Mouse (Mus musculus) MEL (cell line): ENCODE results near the gene Per2. TPM values are rescaled to one million over a fixed set of nuclear protein-coding genes. Genes with fewer than 3 reads are reported as not detected.

Source experiments
- DNase-seq: peaks from one replicate; pipeline ENCODE4 v3.0.0; 2011; ENCODE audit warnings: low read depth, low spot score
- H3K27ac ChIP-seq: 2 replicates; pipeline ENCODE4 v1.5.1; 2012; ENCODE audit warnings: low read depth, mild to moderate bottlenecking, control low read depth, low read length, moderate library complexity; ENCODE audit not compliant: control insufficient read depth
- H3K27me3 ChIP-seq, 2 experiments: fragments of 150-350 bp in 1 of 2; sonication (generic) in 1 of 2; 2 replicates each; pipeline ENCODE4 v1.6.1; 2012; ENCODE audit warnings: low read length in 2 of 2, mild to moderate bottlenecking in 2 of 2, improper control_type of control experiment in 1 of 2, moderate library complexity in 1 of 2; ENCODE audit not compliant: insufficient read depth in 2 of 2, control insufficient read depth in 1 of 2
- H3K36me3 ChIP-seq, 2 experiments: 2 replicates each; pipeline ENCODE4 v1.6.1; 2012 to 2014; ENCODE audit warnings: low read length in 2 of 2, improper control_type of control experiment in 1 of 2, inconsistent platforms in 1 of 2, mild to moderate bottlenecking in 1 of 2; ENCODE audit not compliant: insufficient read depth in 2 of 2, control insufficient read depth in 1 of 2
- H3K4me1 ChIP-seq, 2 experiments: fragments of 150-350 bp in 1 of 2; sonication (generic) in 1 of 2; 2 replicates each; pipeline ENCODE4 v1.6.1; 2012; ENCODE audit warnings: low read length in 2 of 2, improper control_type of control experiment in 1 of 2, mild to moderate bottlenecking in 1 of 2; ENCODE audit not compliant: insufficient read depth in 2 of 2, control insufficient read depth in 1 of 2
- H3K4me3 ChIP-seq, 2 experiments: fragments of 150-350 bp in 1 of 2; sonication (generic) in 1 of 2; 2 replicates each; pipeline ENCODE4 v1.5.1; 2012; ENCODE audit warnings: low read depth in 2 of 2, low read length in 2 of 2, mild to moderate bottlenecking in 2 of 2, moderate library complexity in 2 of 2, control low read depth in 1 of 2, improper control_type of control experiment in 1 of 2; ENCODE audit not compliant: control insufficient read depth in 1 of 2, insufficient read depth in 1 of 2
- H3K79me2 ChIP-seq: 2 replicates; pipeline ENCODE4 v1.6.1; 2012; ENCODE audit warnings: mild to moderate bottlenecking, low read length, moderate library complexity; ENCODE audit not compliant: control insufficient read depth, poor library complexity, insufficient read depth
- H3K9ac ChIP-seq: 2 replicates; pipeline ENCODE4 v1.6.1; 2012; ENCODE audit warnings: low read depth, mild to moderate bottlenecking, control low read depth, low read length, moderate library complexity; ENCODE audit not compliant: control insufficient read depth, poor library complexity, severe bottlenecking
- H3K9me3 ChIP-seq: fragments of 150-350 bp; sonication (generic); replicated peaks from 2 replicates; pipeline ENCODE4 v1.6.1; 2012; ENCODE audit warnings: mild to moderate bottlenecking, low read length, improper control_type of control experiment, moderate library complexity; ENCODE audit not compliant: insufficient read depth
- BHLHE40 ChIP-seq: IDR thresholded peaks from 2 replicates; pipeline ENCODE4 v1.6.1; 2012; ENCODE audit warnings: low read depth, mild to moderate bottlenecking, inconsistent platforms, low read length, improper control_type of control experiment, borderline replicate concordance
- CTCF ChIP-seq, 3 experiments: IDR thresholded peaks in 2 of 3; conservative IDR thresholded peaks in 1 of 3; 2 replicates each; pipeline ENCODE4 v1.5.1; 2011 to 2012; ENCODE audit warnings: low read length in 3 of 3, low read depth in 2 of 3, mild to moderate bottlenecking in 2 of 3, improper control_type of control experiment in 1 of 3, inconsistent platforms in 1 of 3, mixed read lengths in 1 of 3, moderate library complexity in 1 of 3; ENCODE audit not compliant: control insufficient read depth in 1 of 3, insufficient read depth in 1 of 3, poor library complexity in 1 of 3, severe bottlenecking in 1 of 3
- GABPA ChIP-seq: IDR thresholded peaks from 2 replicates; pipeline ENCODE4 v1.6.1; 2012; ENCODE audit warnings: low read depth, mild to moderate bottlenecking, inconsistent platforms, low read length, improper control_type of control experiment, moderate library complexity
- GATA1 ChIP-seq: IDR thresholded peaks from 2 replicates; pipeline ENCODE4 v1.6.1; 2011; ENCODE audit warnings: low read depth, low read length, improper control_type of control experiment
- HCFC1 ChIP-seq: IDR thresholded peaks from 2 replicates; pipeline ENCODE4 v1.6.1; 2012; ENCODE audit warnings: low read depth, mild to moderate bottlenecking, inconsistent platforms, low read length, improper control_type of control experiment, moderate library complexity
- MAX ChIP-seq: IDR thresholded peaks from 2 replicates; pipeline ENCODE4 v1.6.1; 2011; ENCODE audit warnings: low read length, improper control_type of control experiment
- MXI1 ChIP-seq: IDR thresholded peaks from 2 replicates; pipeline ENCODE4 v1.6.1; 2011; ENCODE audit warnings: mild to moderate bottlenecking, low read depth, low read length, improper control_type of control experiment
- MYC ChIP-seq: IDR thresholded peaks from 2 replicates; pipeline ENCODE4 v1.6.1; 2011; ENCODE audit warnings: low read depth, mild to moderate bottlenecking, low read length, improper control_type of control experiment, moderate library complexity
- NELFE ChIP-seq: IDR thresholded peaks from 2 replicates; pipeline ENCODE4 v1.6.1; 2011; ENCODE audit warnings: low read depth, low read length, improper control_type of control experiment
- POLR2A ChIP-seq, 2 experiments: IDR thresholded peaks; 2 replicates each; pipeline ENCODE4 v1.6.1; 2011 to 2012; ENCODE audit warnings: low read length in 2 of 2, mild to moderate bottlenecking in 2 of 2, control low read depth in 1 of 2, improper control_type of control experiment in 1 of 2, low read depth in 1 of 2, moderate library complexity in 1 of 2; ENCODE audit not compliant: control insufficient read depth in 1 of 2, insufficient read depth in 1 of 2, poor library complexity in 1 of 2
- POLR2AphosphoS2 ChIP-seq: IDR thresholded peaks from 2 replicates; pipeline ENCODE4 v1.6.1; 2011; ENCODE audit warnings: low read length, improper control_type of control experiment
- POLR2AphosphoS5 ChIP-seq: IDR thresholded peaks from 2 replicates; pipeline ENCODE4 v1.6.1; 2012; ENCODE audit warnings: low read depth, borderline replicate concordance, mild to moderate bottlenecking, inconsistent platforms, low read length, moderate library complexity, mixed read lengths
- TAL1 ChIP-seq: IDR thresholded peaks from 2 replicates; pipeline ENCODE4 v1.6.1; 2012; ENCODE audit warnings: mild to moderate bottlenecking, inconsistent platforms, low read length, moderate library complexity, mixed read lengths
- UBTF ChIP-seq: IDR thresholded peaks from 2 replicates; pipeline ENCODE4 v1.6.1; 2012; ENCODE audit warnings: low read depth, mild to moderate bottlenecking, inconsistent platforms, low read length, improper control_type of control experiment, moderate library complexity, borderline replicate concordance; ENCODE audit not compliant: insufficient read depth
- USF1 ChIP-seq: IDR thresholded peaks from 2 replicates; pipeline ENCODE4 v1.6.1; 2014; ENCODE audit warnings: low read depth, mild to moderate bottlenecking, inconsistent platforms, low read length, improper control_type of control experiment, moderate library complexity
- ZMIZ1 ChIP-seq: IDR thresholded peaks from 2 replicates; pipeline ENCODE4 v1.6.1; 2012; ENCODE audit warnings: low read depth, mild to moderate bottlenecking, inconsistent platforms, low read length, improper control_type of control experiment, moderate library complexity
- polyA plus RNA-seq, 2 experiments: library from polyadenylated mRNA; stranded (reverse) in 1 of 2; unstranded in 1 of 2; fragments of >175 nt in 1 of 2; fragments of >200 nt in 1 of 2; gene quantifications; 2 replicates each; pipeline versions ENCODE4 v1.2.1 to v1.2.4; 2012; ENCODE audit warnings: low replicate concordance in 2 of 2, low read depth in 1 of 2; ENCODE audit not compliant: insufficient read length in 2 of 2, insufficient read depth in 1 of 2, missing spikeins in 1 of 2
- total RNA-seq: library from RNA; depleted of rRNA; stranded (reverse); fragments of 300-350 nt; gene quantifications from 2 replicates; pipeline ENCODE4 v1.2.3, GENCODE M21; 2012

Gene Per2
- total and polyA plus RNA-seq, 3 experiments: 4.3 to 8.3 TPM; not detected in 1

GRCm38 (mm10) chr1:91486165-91486564 lies 27.0 kb upstream of the Per2 start:
- Histone ChIP-seq H3K9ac (no peak overlapping the region), H3K9me3 (no peaks in the 10 kb centered on the region), H3K36me3 (no peaks in the 10 kb centered on the region), H3K79me2 (no peaks in the 10 kb centered on the region), H3K4me3 (no peak overlapping the region), H3K27me3 (peaks cover 2 to 3% of the 10 kb centered on the region in 2 experiments; a peak in 3 of 4 replicates), H3K4me1 (peaks cover 2 to 6% of the 10 kb centered on the region in 2 experiments; a peak in 1 of 4 replicates), H3K27ac (no peak overlapping the region)
- no peak for DNase-seq
- TF ChIP-seq NELFE (no peak), CTCF (IDR thresholded peaks at IDR 0.05 in 2 of 3, conservative IDR thresholded peaks at IDR 0.05 in 1 of 3; ENCODE audit: control insufficient read depth in 1 of 3, insufficient read depth in 1 of 3, low read depth in 2 of 3, low read length in 3 of 3, poor library complexity in 1 of 3, severe bottlenecking in 1 of 3) (peak in 2 of 3 experiments; percentile 10 to 20; a peak in 1 of 6 replicates)

GRCm38 (mm10) chr1:91485422-91485821 lies 26.3 kb upstream of the Per2 start:
- Histone ChIP-seq H3K4me1 (peaks cover 2 to 6% of the 10 kb centered on the region in 2 experiments; a peak in 1 of 4 replicates), H3K9me3 (no peaks in the 10 kb centered on the region), H3K79me2 (no peaks in the 10 kb centered on the region), H3K27me3 (peaks cover 2 to 3% of the 10 kb centered on the region in 2 experiments; a peak in 3 of 4 replicates), H3K9ac (no peak overlapping the region), H3K36me3 (no peaks in the 10 kb centered on the region), H3K27ac (no peak overlapping the region), H3K4me3 (no peak overlapping the region)
- no peak for DNase-seq
- TF ChIP-seq USF1: no peak
- no peak for TF ChIP-seq GATA1
- no peak for TF ChIP-seq GABPA
- TF ChIP-seq MAX: no peak
- TF ChIP-seq POLR2A (IDR thresholded peaks at IDR 0.05; ENCODE audit: control insufficient read depth in 1 of 2, insufficient read depth in 1 of 2, low read depth in 1 of 2, low read length in 2 of 2, poor library complexity in 1 of 2): no peak
- no peak for TF ChIP-seq NELFE
- TF ChIP-seq ZMIZ1: no peak
- no peak for TF ChIP-seq UBTF
- TF ChIP-seq MYC: no peak
- no peak for TF ChIP-seq POLR2AphosphoS2
- TF ChIP-seq MXI1: no peak
- no peak for TF ChIP-seq TAL1
- no peak for TF ChIP-seq HCFC1
- TF ChIP-seq BHLHE40: no peak

GRCm38 (mm10) chr1:91484011-91484346 lies 24.9 kb upstream of the Per2 start:
- no peak for DNase-seq
- Histone ChIP-seq H3K4me3 (no peak overlapping the region), H3K27ac (no peak overlapping the region)
- TF ChIP-seq POLR2AphosphoS5 (no peak), MXI1 (0 out of 2 replicates have a peak, but pooled peaks have one; percentile 10)
- TF ChIP-seq, all 39 proteins: peak for 1
- Histone ChIP-seq H3K4me1 (peaks cover 2 to 6% of the 10 kb centered on the region in 2 experiments; a peak in 1 of 4 replicates), H3K9ac (no peak overlapping the region; the same call in 1 of the 2 replicates), H3K27me3 (peaks cover 2 to 3% of the 10 kb centered on the region in 2 experiments; a peak in 3 of 4 replicates), H3K9me3 (no peaks in the 10 kb centered on the region), H3K79me2 (no peaks in the 10 kb centered on the region), H3K36me3 (no peaks in the 10 kb centered on the region)
